Mouse (Mus musculus): ENCODE measurements at regions not wholly inside any gene's neighbourhood (a gene's known extent, or its start where the extent isn't known, plus 50 kb on each side); places are given as distances from the start of the nearest gene placed in this dataset.

DNA sequence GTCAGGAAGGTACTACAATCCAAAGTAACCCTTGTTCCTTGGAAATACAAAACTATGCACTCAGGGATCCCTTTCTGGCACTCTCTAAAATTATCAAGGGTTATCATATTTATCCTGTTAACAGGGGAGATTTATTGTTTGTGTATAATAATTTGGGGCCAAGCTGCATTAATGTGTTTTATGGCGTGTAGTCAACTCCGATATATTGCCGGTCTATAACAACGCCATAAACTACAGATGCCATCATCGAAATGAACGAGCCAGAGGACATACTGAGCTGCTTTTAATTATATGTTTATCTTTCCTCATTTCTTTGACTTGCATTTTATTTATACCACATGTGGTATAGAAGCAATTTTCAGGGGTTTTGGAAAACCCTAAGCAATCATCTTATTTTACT, 147.2 kb downstream of the Nr2f2 start:
- DNase-seq (ENCODE audit: low spot score): no peak

GRCm38 (mm10) chr7:70217137-70217536, 149.4 kb downstream of the Nr2f2 start:
- DNase-seq (ENCODE audit: low spot score): no peak

DNA sequence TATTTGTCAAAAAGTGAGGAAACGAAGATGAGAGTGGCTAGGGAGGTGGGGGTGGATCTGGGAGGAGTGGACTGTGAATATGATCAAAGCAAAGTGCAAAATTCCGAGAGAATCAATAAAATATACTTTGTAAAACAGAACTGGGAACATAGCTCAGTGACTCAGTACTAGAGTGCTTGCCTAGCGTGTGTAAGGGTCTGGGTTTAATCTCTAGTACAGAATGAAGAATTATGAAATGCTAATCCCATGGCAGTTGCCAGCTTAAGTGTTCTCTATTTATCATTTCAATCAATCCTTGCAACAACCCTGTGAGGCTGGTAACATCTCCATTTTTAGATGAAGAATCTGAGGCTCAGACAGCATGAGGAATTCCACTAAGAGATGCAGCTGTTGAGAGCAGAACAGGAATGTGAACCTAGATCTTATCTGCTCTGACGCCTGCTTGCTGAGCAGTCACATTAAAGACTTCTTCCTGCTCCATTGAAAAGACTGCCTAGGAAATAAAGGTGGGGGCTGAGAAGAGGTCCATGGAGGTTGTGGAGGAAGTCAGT, 152.5 kb downstream of the Nr2f2 start:
- DNase-seq (ENCODE audit: low spot score): no peak

- no peak for DNase-seq (ENCODE audit: low spot score)
Measured at GRCm38 (mm10) chr7:70205900-70206299, 160.6 kb downstream of the Nr2f2 start.

- DNase-seq (ENCODE audit: low spot score): no peak
Measured at GRCm38 (mm10) chr7:70200188-70200587, 166.3 kb downstream of the Nr2f2 start.

DNA sequence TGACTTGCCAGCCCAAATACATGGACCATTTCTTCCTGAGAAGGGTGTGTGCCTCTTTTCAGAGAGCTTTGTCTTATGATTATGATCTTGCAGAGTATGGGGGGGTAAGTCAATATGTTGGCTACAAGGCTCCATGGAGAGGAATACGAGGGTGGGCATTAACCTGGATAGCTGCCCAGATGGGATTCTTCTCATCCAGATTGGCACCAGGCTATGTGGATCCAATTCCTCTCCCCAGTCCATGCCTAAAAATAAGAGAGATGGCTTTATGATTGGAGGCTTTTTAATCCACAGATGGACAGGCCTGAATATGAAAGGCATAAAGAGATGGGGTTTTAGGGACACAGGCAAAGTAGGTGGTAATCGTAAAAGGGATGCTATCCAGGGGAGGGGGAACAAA, 187.6 kb downstream of the Nr2f2 start:
- DNase-seq (ENCODE audit: low spot score): no peak

GRCm38 (mm10) chr7:70178006-70178405, 188.5 kb downstream of the Nr2f2 start:
- no peak for DNase-seq (ENCODE audit: low spot score)

DNA sequence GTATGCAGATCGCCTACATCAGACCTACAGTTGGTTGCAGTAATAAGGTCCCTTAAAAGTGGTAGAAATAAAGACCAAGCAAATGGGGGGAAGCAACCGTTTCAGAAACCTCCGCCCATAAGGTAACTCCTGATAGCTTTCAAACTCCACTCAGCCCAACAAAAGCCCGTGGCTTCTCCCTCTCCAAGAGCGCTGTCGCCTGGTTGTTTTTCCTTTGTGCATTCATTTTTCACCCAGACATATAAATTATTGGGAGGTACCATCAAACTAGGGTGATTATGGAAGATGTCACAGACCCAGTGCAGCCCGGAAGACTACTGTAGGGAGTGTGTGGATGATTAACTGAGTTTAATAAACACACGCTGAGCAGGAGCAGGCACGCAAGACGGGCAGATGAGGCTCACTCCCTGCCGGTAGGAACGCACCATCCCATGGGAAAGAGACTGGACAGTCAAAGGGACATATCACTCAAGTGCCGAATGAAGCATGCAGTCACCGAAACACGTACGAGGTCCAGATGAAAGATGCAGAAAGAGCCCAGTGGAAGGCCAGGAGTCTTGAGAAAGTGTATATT, 189.8 kb downstream of the Nr2f2 start:
- DNase-seq (ENCODE audit: low spot score): no peak

DNA sequence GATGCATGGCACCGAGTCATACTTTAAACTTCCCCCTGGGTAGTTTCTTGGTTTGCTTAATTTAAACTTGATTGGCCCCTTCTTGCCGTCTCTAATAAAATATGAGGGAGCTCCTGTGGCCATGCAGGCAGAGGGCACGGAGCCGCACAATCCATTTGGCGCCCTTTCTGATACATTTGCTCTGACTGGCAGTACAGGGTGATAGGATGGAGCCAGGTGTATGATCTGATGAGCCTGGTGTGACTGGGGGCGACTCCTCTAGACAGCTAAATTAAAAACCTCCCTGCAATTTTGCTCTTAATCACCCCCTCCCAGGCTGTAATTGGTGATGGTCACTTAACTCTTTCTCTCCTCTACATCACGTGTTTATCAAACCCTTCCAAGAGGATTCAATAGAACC, 190.4 kb downstream of the Nr2f2 start:
- no peak for DNase-seq (ENCODE audit: low spot score)

- no peak for DNase-seq (ENCODE audit: low spot score)
Measured at GRCm38 (mm10) chr7:70172431-70172830, 194.1 kb downstream of the Nr2f2 start.

- no peak for DNase-seq (ENCODE audit: low spot score)
Measured at GRCm38 (mm10) chr7:70171456-70171855, 195.1 kb downstream of the Nr2f2 start.

DNA sequence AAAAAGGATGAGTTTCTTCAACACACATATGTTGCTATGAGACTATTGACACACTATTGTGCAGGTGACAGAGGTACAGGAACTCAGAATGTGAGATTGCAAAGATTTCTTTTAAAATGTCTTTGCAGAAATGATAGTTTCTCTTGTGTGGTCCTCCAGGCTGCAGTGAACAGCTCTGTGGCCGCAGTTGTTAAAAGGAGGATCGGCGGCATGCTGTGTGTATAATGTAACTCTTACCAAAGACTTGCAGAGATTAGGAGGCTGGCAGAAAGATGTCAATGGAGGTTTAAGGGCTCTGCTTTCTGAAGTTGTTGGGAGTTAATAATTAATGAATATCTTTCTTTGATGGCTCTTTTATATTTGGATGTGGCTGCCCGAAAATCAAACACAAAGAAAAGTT, 198.5 kb downstream of the Nr2f2 start:
- no peak for DNase-seq (ENCODE audit: low spot score)

GRCm38 (mm10) chr7:70166081-70166480, 200.5 kb downstream of the Nr2f2 start:
- DNase-seq (ENCODE audit: low spot score): no peak

GRCm38 (mm10) chr7:70165501-70165900, 201.0 kb downstream of the Nr2f2 start:
- DNase-seq (ENCODE audit: low spot score): no peak

- DNase-seq (ENCODE audit: low spot score): no peak
Measured at GRCm38 (mm10) chr7:70164691-70165193, 201.8 kb downstream of the Nr2f2 start.

GRCm38 (mm10) chr7:70158531-70158930, 208.0 kb downstream of the Nr2f2 start:
- DNase-seq (ENCODE audit: low spot score): no peak

DNA sequence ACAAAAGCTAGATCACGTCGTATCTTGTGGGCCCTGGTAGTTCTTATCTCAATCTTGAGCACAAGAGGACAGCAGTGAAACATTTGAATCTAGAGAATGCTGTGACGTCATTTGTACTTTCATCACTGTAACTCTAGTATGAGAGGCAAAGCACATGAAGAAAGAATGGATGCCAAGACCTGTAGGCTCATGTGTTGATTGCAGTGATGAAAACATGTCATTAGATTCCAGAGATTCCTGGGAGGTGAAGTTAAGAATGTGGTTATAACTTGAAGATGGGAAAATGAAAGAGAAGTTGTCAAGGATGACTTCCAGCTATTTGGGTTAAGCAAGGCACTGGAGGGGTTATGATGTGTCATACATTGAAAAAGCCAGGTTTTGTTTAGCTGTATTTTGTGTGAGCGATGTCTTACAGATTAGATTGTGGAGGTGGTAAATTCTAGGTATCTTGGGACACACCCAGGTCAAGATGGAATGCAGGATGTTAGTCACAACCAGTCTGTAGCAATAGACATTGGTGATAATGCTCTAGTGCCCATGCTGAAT, 221.7 kb downstream of the Nr2f2 start:
- DNase-seq (ENCODE audit: low spot score): no peak

- no peak for DNase-seq (ENCODE audit: low spot score)
Measured at GRCm38 (mm10) chr7:70136837-70137236, 229.7 kb downstream of the Nr2f2 start.

DNA sequence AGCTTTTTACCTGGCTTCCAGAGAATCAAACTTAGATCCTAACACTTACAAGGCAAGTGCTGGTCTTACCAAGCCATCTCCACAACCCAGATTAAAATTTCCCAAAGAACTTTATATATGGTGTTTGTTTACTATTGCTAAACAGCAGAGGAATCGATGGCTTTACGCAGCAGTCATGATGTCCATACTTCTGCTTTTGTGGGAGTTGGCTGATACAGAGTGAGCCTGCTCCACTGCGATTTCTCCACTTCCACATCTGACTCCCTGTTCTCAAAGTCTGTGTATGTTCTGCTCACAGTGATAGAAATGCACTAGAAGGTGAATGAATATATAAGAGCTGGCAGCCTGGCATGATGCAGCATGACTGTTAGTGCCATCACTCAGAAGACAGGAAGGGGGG, 231.1 kb downstream of the Nr2f2 start:
- no peak for DNase-seq (ENCODE audit: low spot score)

DNA sequence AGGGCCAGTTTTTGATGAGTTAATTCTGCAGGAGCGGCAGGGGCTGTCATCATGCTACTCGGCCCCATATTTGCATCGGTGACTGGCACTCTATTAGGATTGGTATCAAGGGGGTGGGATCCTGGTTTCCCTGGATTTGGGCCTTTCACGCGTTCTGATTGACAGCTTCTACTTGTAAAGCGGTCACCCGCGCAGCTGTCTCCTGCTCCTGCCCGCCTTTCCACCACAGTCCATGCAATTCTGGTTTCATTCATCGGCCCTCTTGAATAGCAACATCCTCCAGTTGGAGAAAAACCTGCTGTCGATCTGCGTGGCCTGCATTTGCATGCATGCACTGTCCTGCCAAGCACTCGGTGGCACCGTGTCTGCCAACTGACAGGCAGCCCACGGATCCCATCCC, 236.6 kb downstream of the Nr2f2 start:
- no peak for DNase-seq (ENCODE audit: low spot score)

DNA sequence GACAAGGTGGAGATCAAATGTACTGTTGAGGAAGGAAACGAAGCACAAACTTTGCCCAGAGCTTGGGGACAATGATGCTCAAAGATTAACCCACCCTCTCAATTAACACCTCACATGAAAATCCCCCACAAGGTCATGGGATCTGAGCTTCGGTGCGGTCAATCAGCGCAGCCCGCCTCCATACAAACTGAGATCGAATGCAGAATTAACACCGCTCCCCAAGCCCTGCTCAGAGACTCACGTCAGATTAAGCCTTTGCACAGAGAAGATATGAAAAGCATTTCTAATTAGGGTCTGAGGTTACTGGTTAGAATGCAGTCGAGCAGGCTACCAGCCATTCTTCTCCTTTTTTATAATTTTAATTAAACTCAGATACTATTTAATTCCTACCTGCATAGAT, 243.7 kb downstream of the Nr2f2 start:
- DNase-seq (ENCODE audit: low spot score): no peak

DNA sequence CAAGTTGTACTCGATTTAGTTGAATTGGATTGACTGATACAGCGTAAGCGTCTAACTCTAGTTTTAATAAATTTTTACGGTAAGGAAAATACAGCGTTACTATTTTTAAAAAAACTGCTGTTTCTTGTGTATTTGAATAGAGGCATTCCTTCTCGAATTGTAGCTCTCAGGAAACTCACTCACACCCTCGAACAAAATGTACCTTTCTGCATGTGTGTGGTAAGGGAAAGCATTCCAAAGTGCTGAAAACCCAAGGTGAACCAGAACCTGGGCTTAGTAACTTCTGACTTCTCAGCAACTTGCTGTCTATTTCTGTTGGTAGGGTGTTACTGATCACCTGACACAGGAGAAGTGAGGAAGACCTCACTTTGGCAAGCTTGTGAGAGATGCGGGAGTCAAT, 247.0 kb downstream of the Nr2f2 start:
- DNase-seq (ENCODE audit: low spot score): no peak

GRCm38 (mm10) chr7:70118971-70119370, 247.6 kb downstream of the Nr2f2 start:
- DNase-seq (ENCODE audit: low spot score): no peak
